Comparison of ENCODE assay signal across 18 mouse cellular contexts in the genomic region with DNA sequence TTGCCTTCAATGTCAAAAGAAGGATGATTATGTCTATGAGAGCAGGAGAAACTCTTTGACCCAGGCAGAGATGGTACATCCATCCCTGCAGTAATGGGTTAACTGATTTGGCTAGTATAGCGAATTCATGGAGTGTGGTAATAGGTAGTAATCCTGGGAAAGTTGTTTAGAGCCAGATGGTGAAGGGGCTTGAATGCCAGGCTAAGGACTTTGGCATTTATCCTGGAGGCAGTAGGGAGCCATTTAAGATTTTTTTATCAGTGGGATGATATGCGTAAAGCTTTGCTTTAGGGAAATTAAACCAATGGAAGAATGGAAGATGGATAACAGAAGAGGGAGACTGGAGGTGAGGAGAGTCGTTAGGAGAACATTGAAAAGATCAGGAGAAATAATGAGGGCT.
"Had no signal": no experiment of that assay in that cellular context is flagged by ENCODE, and none has a peak within 500 bp of the region (broad histone marks: within the 10 kb centered on the region; RNA-seq: fewer than 3 reads in every experiment).

No protein-coding gene starts in this region.

- H3K4me1 ChIP-seq: lung, embryonic 15.5 days; megakaryocyte, embryonic 14.5 days; midbrain, embryonic 13.5 days; neural tube, embryonic 12.5 days; stomach, embryonic 15.5 days had no signal

- H3K36me3 ChIP-seq: lung, embryonic 15.5 days; midbrain, embryonic 13.5 days; neural tube, embryonic 12.5 days; stomach, embryonic 15.5 days had no signal

- H3K27me3 ChIP-seq: lung, embryonic 15.5 days; megakaryocyte, embryonic 14.5 days; midbrain, embryonic 13.5 days; neural tube, embryonic 12.5 days; stomach, embryonic 15.5 days had no signal

- H3K27ac ChIP-seq: lung, embryonic 15.5 days; macrophage; midbrain, embryonic 13.5 days; neural tube, embryonic 12.5 days; stomach, embryonic 15.5 days; stomach, postnatal 0 days had no signal

- H3K4me3 ChIP-seq: lung, embryonic 15.5 days; megakaryocyte, embryonic 14.5 days; midbrain, embryonic 13.5 days; neural tube, embryonic 12.5 days; stomach, embryonic 15.5 days had no signal

- H3K4me2 ChIP-seq: lung, embryonic 15.5 days; midbrain, embryonic 11.5 days; midbrain, embryonic 13.5 days; neural tube, embryonic 12.5 days; stomach, embryonic 15.5 days had no signal

- ATAC-seq: liver, postnatal 0 days; lung, postnatal 0 days; midbrain, embryonic 13.5 days; midbrain, embryonic 16.5 days had no signal

- H3K9ac ChIP-seq: liver, postnatal 0 days; lung, embryonic 15.5 days; midbrain, embryonic 13.5 days; neural tube, embryonic 12.5 days; stomach, embryonic 15.5 days had no signal

- H3K9me3 ChIP-seq: lung, embryonic 15.5 days; midbrain, embryonic 13.5 days; neural tube, embryonic 12.5 days; stomach, embryonic 15.5 days had no signal

- DNase-seq: liver, postnatal 0 days; lung, adult 2 months; lung, postnatal 14 days; lung, postnatal 36 days; right cerebral cortex, postnatal 14 days; thymus, adult 2 months; thymus, postnatal 25 days; thymus, postnatal 4 days had no signal
